Mouse (Mus musculus): ENCODE measurements around the gene Wscd2. TPM values are rescaled to one million over a fixed set of nuclear protein-coding genes. Genes with fewer than 3 reads are reported as not detected.
A peak's percentile ranks its signal among the peaks of the same experiment; 100 is the strongest.

The Wscd2 gene
- polyA plus RNA-seq, 1 experiment from 2014 or later = 11.3 TPM

GRCm38 (mm10) chr5:113521037-113521436, 30.9 kb downstream of the Wscd2 start:
- H3K27me3 ChIP-seq (ENCODE audit: control insufficient read depth, insufficient read depth, low read length) = no peaks in the 10 kb centered on the region
- H3K9ac ChIP-seq (ENCODE audit: low read length) = no peak overlapping the region
- no peak overlapping the region for H3K27ac ChIP-seq (ENCODE audit: low read depth, low read length)
- no peak for DNase-seq (ENCODE audit: low spot score)
- no peaks in the 10 kb centered on the region for H3K9me3 ChIP-seq (ENCODE audit: control insufficient read depth, low read length)
- no peak overlapping the region for H3K4me3 ChIP-seq (ENCODE audit: low read depth, low read length)
- 82% methylated on average over 6 of the region's 6 CpGs for WGBS
- peaks cover 2% of the 10 kb centered on the region; the same call in 1 of the 2 replicates for H3K4me1 ChIP-seq (ENCODE audit: control insufficient read depth, insufficient read depth, low read length)
- H3K36me3 ChIP-seq (ENCODE audit: control insufficient read depth, insufficient read depth, low read length) = no peaks in the 10 kb centered on the region
- no peak overlapping the region for H3K4me2 ChIP-seq (ENCODE audit: low read depth)
- no peak for ATAC-seq (ENCODE audit: insufficient read depth, low FRiP score, low TSS enrichment)

GRCm38 (mm10) chr5:113538826-113539225, 48.7 kb downstream of the Wscd2 start:
- no peak overlapping the region for H3K4me3 ChIP-seq (ENCODE audit: low read depth, low read length)
- H3K27ac ChIP-seq (ENCODE audit: low read depth, low read length) = no peak overlapping the region
- H3K9me3 ChIP-seq (ENCODE audit: control insufficient read depth, low read length) = no peaks in the 10 kb centered on the region
- H3K36me3 ChIP-seq (ENCODE audit: control insufficient read depth, insufficient read depth, low read length) = no peaks in the 10 kb centered on the region
- WGBS = 81% methylated on average over 1 of the region's 1 CpGs
- no peaks in the 10 kb centered on the region for H3K27me3 ChIP-seq (ENCODE audit: control insufficient read depth, insufficient read depth, low read length)
- no peak overlapping the region for H3K4me2 ChIP-seq (ENCODE audit: low read depth)
- ATAC-seq (ENCODE audit: insufficient read depth, low FRiP score, low TSS enrichment) (no peak), DNase-seq (ENCODE audit: low spot score) (no peak)
- H3K9ac ChIP-seq (ENCODE audit: low read length) = no peak overlapping the region
- H3K4me1 ChIP-seq (ENCODE audit: control insufficient read depth, insufficient read depth, low read length) = peaks cover 6% of the 10 kb centered on the region; the same call in 1 of the 2 replicates

- no peaks in the 10 kb centered on the region for H3K9me3 ChIP-seq (ENCODE audit: control insufficient read depth, low read length)
- peaks cover 6% of the 10 kb centered on the region; the same call in 1 of the 2 replicates for H3K4me1 ChIP-seq (ENCODE audit: control insufficient read depth, insufficient read depth, low read length)
- no peak overlapping the region for H3K4me3 ChIP-seq (ENCODE audit: low read depth, low read length)
- WGBS = 81% methylated on average over 2 of the region's 2 CpGs
- H3K4me2 ChIP-seq (ENCODE audit: low read depth) = no peak overlapping the region
- H3K36me3 ChIP-seq (ENCODE audit: control insufficient read depth, insufficient read depth, low read length) = no peaks in the 10 kb centered on the region
- H3K27ac ChIP-seq (ENCODE audit: low read depth, low read length) = no peak overlapping the region
- DNase-seq (ENCODE audit: low spot score) = no peak
- no peak for ATAC-seq (ENCODE audit: insufficient read depth, low FRiP score, low TSS enrichment)
- H3K9ac ChIP-seq (ENCODE audit: low read length) = no peak overlapping the region
- no peaks in the 10 kb centered on the region for H3K27me3 ChIP-seq (ENCODE audit: control insufficient read depth, insufficient read depth, low read length)
Measured at GRCm38 (mm10) chr5:113539438-113539837, 49.3 kb downstream of the Wscd2 start.

- ATAC-seq (ENCODE audit: insufficient read depth, low FRiP score, low TSS enrichment) (no peak), DNase-seq (ENCODE audit: low spot score) (no peak)
- H3K4me3 ChIP-seq (ENCODE audit: low read depth, low read length) = no peak overlapping the region
- peaks cover 6% of the 10 kb centered on the region; the same call in 1 of the 2 replicates for H3K4me1 ChIP-seq (ENCODE audit: control insufficient read depth, insufficient read depth, low read length)
- no peaks in the 10 kb centered on the region for H3K27me3 ChIP-seq (ENCODE audit: control insufficient read depth, insufficient read depth, low read length)
- H3K27ac ChIP-seq (ENCODE audit: low read depth, low read length) = no peak overlapping the region
- no peaks in the 10 kb centered on the region for H3K36me3 ChIP-seq (ENCODE audit: control insufficient read depth, insufficient read depth, low read length)
- H3K9ac ChIP-seq (ENCODE audit: low read length) = no peak overlapping the region
- 89% methylated on average over 7 of the region's 7 CpGs for WGBS
- H3K9me3 ChIP-seq (ENCODE audit: control insufficient read depth, low read length) = no peaks in the 10 kb centered on the region
- no peak overlapping the region for H3K4me2 ChIP-seq (ENCODE audit: low read depth)
Measured at GRCm38 (mm10) chr5:113539858-113540257, 49.7 kb downstream of the Wscd2 start.

- H3K4me3 ChIP-seq (ENCODE audit: low read depth, low read length) = no peak overlapping the region
- DNase-seq (ENCODE audit: low spot score) = no peak
- no peak overlapping the region for H3K9ac ChIP-seq (ENCODE audit: low read length)
- ATAC-seq (ENCODE audit: insufficient read depth, low FRiP score, low TSS enrichment) = no peak
- H3K4me2 ChIP-seq (ENCODE audit: low read depth) = no peak overlapping the region
- no peaks in the 10 kb centered on the region for H3K27me3 ChIP-seq (ENCODE audit: control insufficient read depth, insufficient read depth, low read length)
- no peaks in the 10 kb centered on the region for H3K9me3 ChIP-seq (ENCODE audit: control insufficient read depth, low read length)
- H3K27ac ChIP-seq (ENCODE audit: low read depth, low read length) = no peak overlapping the region
- peaks cover 6% of the 10 kb centered on the region; the same call in 1 of the 2 replicates for H3K4me1 ChIP-seq (ENCODE audit: control insufficient read depth, insufficient read depth, low read length)
- no peaks in the 10 kb centered on the region for H3K36me3 ChIP-seq (ENCODE audit: control insufficient read depth, insufficient read depth, low read length)
- WGBS = 54% methylated on average over 5 of the region's 5 CpGs
Measured at GRCm38 (mm10) chr5:113541196-113541595, 51.1 kb downstream of the Wscd2 start.

GRCm38 (mm10) chr5:113542885-113543476, 52.8 kb downstream of the Wscd2 start:
- Histone ChIP-seq H3K9me3 (ENCODE audit: control insufficient read depth, low read length) (no peaks in the 10 kb centered on the region), H3K27me3 (ENCODE audit: control insufficient read depth, insufficient read depth, low read length) (no peaks in the 10 kb centered on the region), H3K27ac (ENCODE audit: low read depth, low read length) (no peak overlapping the region), H3K36me3 (ENCODE audit: control insufficient read depth, insufficient read depth, low read length) (no peaks in the 10 kb centered on the region), H3K4me3 (ENCODE audit: low read depth, low read length) (no peak overlapping the region), H3K4me1 (ENCODE audit: control insufficient read depth, insufficient read depth, low read length) (peaks cover 3% of the 10 kb centered on the region; the same call in 1 of the 2 replicates), H3K4me2 (ENCODE audit: low read depth) (no peak overlapping the region), H3K9ac (ENCODE audit: low read length) (no peak overlapping the region)
- DNase-seq (ENCODE audit: low spot score) = no peak
- no peak for ATAC-seq (ENCODE audit: insufficient read depth, low FRiP score, low TSS enrichment)
- 29% methylated on average over 10 of the region's 10 CpGs for whole genome bisulfite sequencing

- no peaks in the 10 kb centered on the region for H3K36me3 ChIP-seq (ENCODE audit: control insufficient read depth, insufficient read depth, low read length)
- H3K27ac ChIP-seq (ENCODE audit: low read depth, low read length) = no peak overlapping the region
- DNase-seq (ENCODE audit: low spot score) (peak; percentile 65), ATAC-seq (ENCODE audit: insufficient read depth, low FRiP score, low TSS enrichment) (no peak)
- no peaks in the 10 kb centered on the region for H3K9me3 ChIP-seq (ENCODE audit: control insufficient read depth, low read length)
- no peak overlapping the region for H3K9ac ChIP-seq (ENCODE audit: low read length)
- H3K4me3 ChIP-seq (ENCODE audit: low read depth, low read length) = no peak overlapping the region
- H3K4me1 ChIP-seq (ENCODE audit: control insufficient read depth, insufficient read depth, low read length) = no peaks in the 10 kb centered on the region
- H3K4me2 ChIP-seq (ENCODE audit: low read depth) = no peak overlapping the region
- H3K27me3 ChIP-seq (ENCODE audit: control insufficient read depth, insufficient read depth, low read length) = peaks cover 6% of the 10 kb centered on the region; the same call in 1 of the 2 replicates
- 58% methylated on average over 14 of the region's 14 CpGs for WGBS
Measured at GRCm38 (mm10) chr5:113547949-113548700, 58.0 kb downstream of the Wscd2 start.

- no peak overlapping the region for H3K9ac ChIP-seq (ENCODE audit: low read length)
- H3K27me3 ChIP-seq (ENCODE audit: control insufficient read depth, insufficient read depth, low read length) = peaks cover 6% of the 10 kb centered on the region; the same call in 1 of the 2 replicates
- no peak overlapping the region for H3K4me3 ChIP-seq (ENCODE audit: low read depth, low read length)
- ATAC-seq (ENCODE audit: insufficient read depth, low FRiP score, low TSS enrichment) (no peak), DNase-seq (ENCODE audit: low spot score) (no peak)
- H3K27ac ChIP-seq (ENCODE audit: low read depth, low read length) = no peak overlapping the region
- H3K4me2 ChIP-seq (ENCODE audit: low read depth) = no peak overlapping the region
- no peaks in the 10 kb centered on the region for H3K9me3 ChIP-seq (ENCODE audit: control insufficient read depth, low read length)
- no peaks in the 10 kb centered on the region for H3K4me1 ChIP-seq (ENCODE audit: control insufficient read depth, insufficient read depth, low read length)
- 57% methylated on average over 8 of the region's 8 CpGs for WGBS
- no peaks in the 10 kb centered on the region for H3K36me3 ChIP-seq (ENCODE audit: control insufficient read depth, insufficient read depth, low read length)
Measured at GRCm38 (mm10) chr5:113550249-113550648, 60.1 kb downstream of the Wscd2 start.

GRCm38 (mm10) chr5:113550759-113551158, 60.6 kb downstream of the Wscd2 start:
- Histone ChIP-seq H3K4me3 (ENCODE audit: low read depth, low read length) (no peak overlapping the region), H3K27ac (ENCODE audit: low read depth, low read length) (no peak overlapping the region), H3K36me3 (ENCODE audit: control insufficient read depth, insufficient read depth, low read length) (no peaks in the 10 kb centered on the region), H3K9me3 (ENCODE audit: control insufficient read depth, low read length) (no peaks in the 10 kb centered on the region), H3K4me2 (ENCODE audit: low read depth) (no peak overlapping the region), H3K27me3 (ENCODE audit: control insufficient read depth, insufficient read depth, low read length) (peaks cover 6% of the 10 kb centered on the region; the same call in 1 of the 2 replicates), H3K4me1 (ENCODE audit: control insufficient read depth, insufficient read depth, low read length) (no peaks in the 10 kb centered on the region), H3K9ac (ENCODE audit: low read length) (no peak overlapping the region; the same call in 1 of the 2 replicates)
- no peak for ATAC-seq (ENCODE audit: insufficient read depth, low FRiP score, low TSS enrichment)
- DNase-seq (ENCODE audit: low spot score) = no peak
- 20% methylated on average over 19 of the region's 19 CpGs for WGBS

Data from neural tube, embryonic 11.5 days (tissue).